Mouse (Mus musculus) bone marrow macrophage, adult 2 months (primary cell): ENCODE data around the gene Capn10.

ENCODE experiments used
- CTCF ChIP-seq: IDR thresholded peaks from 2 replicates; pipeline ENCODE4 v1.5.1; 2012; ENCODE audit warnings: low read depth, mild to moderate bottlenecking, low read length, moderate library complexity
- POLR2A ChIP-seq: IDR thresholded peaks from 2 replicates; pipeline ENCODE4 v1.6.1; 2012; ENCODE audit warnings: mild to moderate bottlenecking, low read depth, low read length, borderline replicate concordance

DNA sequence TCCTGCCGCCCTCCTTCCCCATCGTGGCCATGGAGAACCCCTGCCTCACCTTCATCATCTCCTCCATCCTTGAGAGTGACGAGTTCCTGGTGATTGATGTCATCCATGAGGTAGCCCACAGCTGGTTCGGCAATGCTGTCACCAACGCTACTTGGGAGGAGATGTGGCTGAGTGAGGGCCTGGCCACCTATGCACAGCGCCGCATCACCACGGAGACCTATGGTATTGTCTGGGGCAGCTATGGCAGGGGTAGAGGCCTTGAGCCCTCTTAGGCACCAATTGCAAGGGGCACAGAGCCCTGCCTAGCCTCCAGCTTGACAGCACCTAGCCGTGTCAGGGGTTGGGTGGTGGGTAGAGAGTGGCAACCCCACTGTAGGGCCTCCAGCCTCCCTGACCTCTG, 17.5 kb upstream of the Capn10 start:
- TF ChIP-seq CTCF (no peak), POLR2A (no peak)
